Mouse (Mus musculus) neutrophil, adult 5-6 weeks (primary cell): ENCODE data around the gene Zfp607b. TPM values are rescaled to one million over a fixed set of nuclear protein-coding genes. Genes with fewer than 3 reads are reported as not detected.

Experiments used
- ATAC-seq: fragments of 151-379, 151-347 bp; 2 replicates; pipeline ENCODE4 v1.8.0; 2017; ENCODE audit warnings: mild to moderate bottlenecking, moderate TSS enrichment; ENCODE audit not compliant: insufficient number of reproducible peaks, poor library complexity, low FRiP score, severe bottlenecking; ENCODE audit errors: extremely low read depth
- total RNA-seq: library from RNA; stranded (forward); fragments of 200-1000 nt; gene quantifications from 2 replicates; pipeline ENCODE4 v1.2.3, GENCODE M21; 2017

The Zfp607b gene
- total RNA-seq, 1 experiment from 2014 or later = 6.6 TPM

DNA sequence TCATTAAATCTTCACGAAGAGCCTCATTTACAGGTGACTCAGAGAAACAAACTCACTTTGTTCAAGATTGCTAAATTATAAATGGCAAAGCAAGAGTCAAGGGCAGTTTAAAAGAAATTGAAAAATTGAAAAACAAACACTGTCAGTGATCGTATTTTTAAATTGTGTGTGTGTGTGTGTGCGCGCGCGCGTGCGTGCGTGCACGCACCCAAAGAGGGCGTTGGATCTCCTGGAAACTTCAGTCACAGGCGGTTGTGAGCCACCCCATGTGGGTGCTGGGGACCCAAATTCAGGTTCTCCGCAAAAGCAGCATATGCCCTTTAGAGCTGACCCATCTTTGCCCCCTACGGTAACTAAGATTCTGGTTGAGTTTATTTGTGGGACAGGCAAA, 13.9 kb upstream of the Zfp607b start:
- ATAC-seq = no peak

GRCm38 (mm10) chr7:27683218-27683617, 5.9 kb upstream of the Zfp607b start:
- no peak for ATAC-seq

- no peak for ATAC-seq
Observed at GRCm38 (mm10) chr7:27685220-27685619, 3.9 kb upstream of the Zfp607b start.

DNA sequence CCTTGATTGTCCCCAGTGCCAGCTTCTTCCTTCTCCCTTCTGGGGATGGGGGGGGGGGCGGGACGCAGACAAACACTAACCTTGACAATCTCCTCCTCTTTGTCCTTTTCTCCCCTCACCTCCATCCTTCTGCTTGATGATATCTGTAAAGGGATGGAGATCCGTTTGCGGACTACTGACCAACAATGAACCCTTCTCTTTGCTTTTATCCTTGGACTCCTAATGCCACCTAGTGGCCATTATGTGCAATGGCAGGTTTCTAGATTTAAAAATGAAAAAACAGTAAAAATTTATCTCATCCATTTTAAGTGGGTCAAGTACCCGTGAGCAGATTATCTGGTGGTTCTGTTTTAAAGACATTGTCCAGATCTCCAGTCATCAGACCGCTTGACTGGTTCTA, 3.5 kb upstream of the Zfp607b start:
- ATAC-seq = peak; percentile 17; the same call in 1 of the 2 replicates

DNA sequence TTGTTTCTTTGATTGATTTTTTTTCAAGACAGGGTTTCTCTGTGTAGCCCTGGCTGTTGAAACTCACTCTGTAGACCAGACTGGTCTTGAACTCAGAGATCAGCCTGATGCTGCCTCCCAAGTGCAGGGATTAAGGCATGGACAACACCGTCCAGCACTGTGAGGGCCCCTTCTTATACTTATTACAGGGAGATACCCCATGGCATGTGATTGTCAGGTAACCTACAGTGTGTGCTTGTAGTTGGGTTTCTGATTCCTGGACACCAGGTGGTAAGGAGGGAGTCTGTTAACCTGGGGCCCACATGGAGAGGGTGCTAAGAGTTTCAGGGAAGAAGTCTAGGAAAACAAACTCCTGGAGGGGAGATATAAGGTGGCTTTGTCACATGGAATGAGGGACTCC, 2.1 kb upstream of the Zfp607b start:
- ATAC-seq = no peak

- no peak for ATAC-seq
Observed at GRCm38 (mm10) chr7:27687836-27688235, 1.3 kb upstream of the Zfp607b start.

GRCm38 (mm10) chr7:27688246-27688788, 823 bp upstream of the Zfp607b start:
- no peak for ATAC-seq

DNA sequence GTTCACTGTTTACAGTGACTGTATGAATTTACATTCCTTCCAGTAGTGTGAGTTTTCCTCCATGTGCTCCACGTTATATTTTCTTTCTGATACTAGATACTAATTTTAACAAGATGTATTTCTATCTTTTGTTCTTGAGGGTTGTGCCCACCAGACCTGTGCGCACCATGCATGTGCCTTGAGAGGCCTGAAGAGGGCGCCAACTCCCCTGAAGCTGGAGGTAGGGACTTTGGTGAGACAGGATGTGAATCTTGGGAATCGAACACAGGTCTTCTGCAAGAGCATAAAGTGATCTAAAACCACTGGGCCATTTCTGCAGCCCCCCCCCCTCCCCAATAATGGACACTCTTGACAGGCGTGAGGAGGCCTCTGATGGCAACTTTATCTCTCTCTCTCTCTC, 1.9 kb downstream of the Zfp607b start:
- no peak for ATAC-seq

GRCm38 (mm10) chr7:27696711-27697110, 7.6 kb downstream of the Zfp607b start:
- ATAC-seq = no peak

DNA sequence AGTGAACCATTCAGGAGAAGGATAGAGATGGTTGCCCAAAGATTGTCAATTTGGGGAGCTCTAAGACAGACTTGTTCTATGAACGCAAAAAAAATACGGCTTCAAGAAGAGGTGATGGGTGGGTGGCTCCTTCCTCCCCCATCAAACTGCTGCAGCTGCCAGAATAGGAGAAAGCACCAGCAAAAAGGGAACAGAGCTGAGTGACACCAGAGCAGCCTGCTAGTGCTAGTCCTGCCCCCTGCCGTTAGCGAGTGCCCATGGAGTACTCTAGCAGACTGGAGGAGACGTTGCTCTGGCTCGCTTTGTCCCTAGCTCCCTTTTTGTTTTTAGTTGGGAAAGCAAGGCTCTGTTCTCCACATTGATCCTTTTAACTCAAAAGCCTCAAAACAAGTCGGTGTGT, 21.3 kb downstream of the Zfp607b start:
- no peak for ATAC-seq

DNA sequence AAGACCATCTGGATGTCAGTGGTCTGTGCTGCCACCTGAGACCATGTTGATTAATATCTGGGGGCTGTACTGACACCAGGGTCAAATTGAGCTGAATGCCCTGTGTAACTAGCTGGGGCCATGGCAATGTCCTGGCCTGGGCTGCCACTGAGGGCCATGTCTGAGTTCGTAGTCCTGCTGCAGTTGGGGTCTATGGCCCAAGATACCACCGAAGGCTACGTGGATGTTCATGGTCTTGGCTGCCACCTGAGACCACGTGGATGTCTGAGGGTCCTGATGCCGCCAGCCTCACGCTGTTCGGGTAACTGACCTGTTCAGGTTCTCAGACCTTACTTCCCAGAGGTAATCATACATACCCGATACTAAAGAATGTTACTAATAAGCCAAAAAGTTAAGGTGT, 32.8 kb downstream of the Zfp607b start:
- ATAC-seq = no peak

DNA sequence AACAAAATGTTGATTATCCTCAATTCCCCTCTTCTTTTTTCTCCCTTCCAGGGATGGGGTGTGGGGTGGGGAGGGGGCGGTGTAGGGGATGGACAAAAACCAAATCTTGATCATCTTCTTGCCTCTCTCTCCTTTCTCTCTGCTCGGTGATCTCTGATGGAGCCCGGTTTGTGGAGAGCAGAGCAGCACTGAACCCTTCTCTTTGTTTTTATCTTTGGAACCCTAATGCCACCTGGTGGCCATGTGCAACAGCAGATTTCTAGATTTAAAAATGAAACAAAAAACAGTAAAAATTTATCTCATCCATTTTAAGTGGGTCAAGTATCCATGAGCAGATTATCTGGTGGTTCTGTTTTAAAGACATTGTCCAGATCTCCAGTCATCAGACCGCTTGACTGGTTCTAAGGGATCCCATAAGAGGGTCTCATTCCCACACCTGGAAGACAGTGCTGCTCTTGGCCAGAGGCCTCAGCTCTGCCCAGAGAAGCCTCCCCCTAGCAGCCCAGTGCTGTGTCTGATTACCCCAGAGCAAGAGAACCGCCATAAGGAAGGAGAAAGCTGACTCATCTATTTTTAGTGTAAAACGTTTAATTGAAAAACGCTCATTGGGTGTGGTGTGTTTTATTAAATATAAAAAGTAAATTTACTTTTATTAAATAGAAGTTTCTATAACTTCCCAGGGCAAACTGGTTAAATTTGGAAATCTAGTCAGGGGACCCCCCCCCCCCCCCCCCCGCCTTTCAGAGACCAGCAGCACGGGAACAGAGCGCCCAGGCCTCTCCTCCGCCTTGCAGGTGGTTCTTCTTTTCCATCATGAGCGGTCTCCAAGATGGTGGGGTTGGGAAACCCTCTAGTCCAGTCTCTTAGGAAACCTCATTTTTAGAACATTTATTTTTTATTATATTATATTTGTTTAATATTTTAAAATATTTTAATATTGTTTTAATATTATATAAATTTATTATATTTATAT, 36.7 kb downstream of the Zfp607b start:
- peak; percentile 58; the same call in 1 of the 2 replicates for ATAC-seq

- no peak for ATAC-seq
Observed at GRCm38 (mm10) chr7:27727471-27727870, 38.3 kb downstream of the Zfp607b start.

- peak; percentile 93 for ATAC-seq
Observed at GRCm38 (mm10) chr7:27731281-27731883, 42.2 kb downstream of the Zfp607b start, which contains the start of gene Zfp60. TSS of gene Zfp60 (plus strand) at chr7:27731389.

DNA sequence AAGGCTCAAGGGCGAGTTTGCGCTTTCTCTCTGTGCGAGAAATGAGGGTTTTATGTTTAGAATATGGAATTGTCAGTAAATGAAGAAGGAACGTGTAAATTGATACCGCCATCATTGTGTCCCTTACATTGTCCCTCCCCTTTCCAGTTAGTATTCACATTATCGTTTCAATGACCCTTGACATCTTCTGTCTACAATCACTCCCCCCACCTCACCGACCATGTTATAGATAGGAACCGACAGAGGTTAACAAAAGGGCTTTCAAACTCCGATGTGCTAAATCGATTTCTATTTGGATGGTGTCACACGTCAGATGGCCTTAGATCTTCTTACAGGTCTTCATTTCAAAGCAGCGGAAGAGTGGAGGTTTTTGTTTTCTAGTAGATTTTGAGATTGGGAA, 42.8 kb downstream of the Zfp607b start:
- no peak for ATAC-seq

DNA sequence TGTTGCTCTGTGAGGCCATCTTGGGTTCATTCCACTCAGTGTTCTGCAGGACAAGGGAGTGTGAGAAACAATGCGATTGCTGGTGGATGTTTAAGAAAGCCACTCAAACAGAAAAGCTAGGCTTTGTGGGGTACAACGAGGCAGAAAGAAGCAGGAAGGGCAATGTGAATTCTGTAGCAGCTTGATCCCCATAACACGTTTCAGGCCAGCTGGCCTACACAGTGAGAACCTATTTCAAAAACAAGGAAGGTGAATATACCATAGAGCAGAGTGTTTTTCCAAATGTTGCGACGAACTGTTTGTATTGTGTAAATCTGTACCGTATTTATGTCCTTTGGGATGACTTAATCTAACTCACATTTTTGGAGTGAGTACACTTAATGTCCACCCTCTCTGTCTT, 43.4 kb downstream of the Zfp607b start:
- no peak for ATAC-seq

GRCm38 (mm10) chr7:27735457-27735856, 46.3 kb downstream of the Zfp607b start:
- no peak for ATAC-seq
